Mouse (Mus musculus) megakaryocyte, embryonic 14.5 days (primary cell): ENCODE measurements around the gene Fn1.

Source experiments
- FLI1 ChIP-seq: IDR thresholded peaks from 2 replicates; pipeline ENCODE4 v1.6.1; 2012; ENCODE audit warnings: low read length, inconsistent platforms, mixed read lengths
- GATA1 ChIP-seq: IDR thresholded peaks from 3 replicates; pipeline ENCODE4 v1.6.1; 2012; ENCODE audit warnings: mixed read lengths, low read length, inconsistent platforms, borderline replicate concordance

DNA sequence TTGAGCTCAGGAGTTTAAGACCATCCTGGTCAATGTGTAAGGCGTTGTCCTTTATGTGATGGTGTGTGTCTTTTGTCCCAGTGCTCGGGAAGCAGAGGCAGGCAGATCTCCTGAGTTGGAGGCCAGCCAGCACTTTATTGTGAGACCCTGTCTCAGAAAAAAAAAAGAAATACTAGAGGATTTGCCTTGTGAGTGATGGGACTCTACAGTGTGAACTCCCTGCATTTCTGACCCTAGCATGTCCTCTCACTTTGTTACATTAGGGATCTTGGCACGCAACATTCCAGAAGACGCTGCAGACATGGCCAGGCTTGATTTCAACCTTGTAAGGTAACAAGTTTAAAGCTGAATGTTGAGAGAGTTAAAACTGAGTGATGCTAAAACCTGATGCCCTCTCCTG, 92.4 kb downstream of the Fn1 start:
- TF ChIP-seq FLI1 (no peak), GATA1 (no peak)
